Mouse (Mus musculus) heart, embryonic 11.5 days (tissue): ENCODE data around the gene Obscn. TPM values are rescaled to one million over a fixed set of nuclear protein-coding genes. Genes with fewer than 3 reads are reported as not detected.
A peak's percentile ranks its signal among the peaks of the same experiment; 100 is the strongest.

ENCODE experiments used
- ATAC-seq: fragments of 200-750 bp; cut with Nextera tagmentation; replicated peaks from 2 replicates; pipeline ENCODE4 v1.8.0; 2017; ENCODE audit warnings: moderate library complexity; ENCODE audit not compliant: insufficient number of reproducible peaks, low FRiP score, low TSS enrichment
- H3K27ac ChIP-seq: fragments of 300-500 bp; sonication (generic); 2 replicates; pipeline ENCODE4 v1.5.1; 2014; ENCODE audit warnings: mild to moderate bottlenecking, low read depth, low read length
- H3K27me3 ChIP-seq: fragments of 300-500 bp; sonication (generic); 2 replicates; pipeline ENCODE4 v1.6.1; 2014; ENCODE audit warnings: mild to moderate bottlenecking, low read length, mixed read lengths; ENCODE audit not compliant: control insufficient read depth, insufficient read depth
- H3K36me3 ChIP-seq: fragments of 300-500 bp; sonication (generic); 2 replicates; pipeline ENCODE4 v1.6.1; 2014; ENCODE audit warnings: mild to moderate bottlenecking, low read length, moderate library complexity, mixed read lengths; ENCODE audit not compliant: control insufficient read depth, insufficient read depth
- H3K4me1 ChIP-seq: fragments of 300-500 bp; sonication (generic); 2 replicates; pipeline ENCODE4 v1.6.1; 2014; ENCODE audit warnings: low read length; ENCODE audit not compliant: control insufficient read depth, insufficient read depth
- H3K4me2 ChIP-seq: fragments of 300-500 bp; sonication (generic); 2 replicates; pipeline ENCODE4 v1.6.1; 2014; ENCODE audit warnings: mild to moderate bottlenecking, moderate library complexity
- H3K4me3 ChIP-seq: fragments of 300-500 bp; sonication (generic); 2 replicates; pipeline ENCODE4 v1.5.1; 2014; ENCODE audit warnings: low read depth, low read length
- H3K9ac ChIP-seq: fragments of 300-500 bp; sonication (generic); 2 replicates; pipeline ENCODE4 v1.6.1; 2014; ENCODE audit warnings: mild to moderate bottlenecking, low read depth, low read length, moderate library complexity
- H3K9me3 ChIP-seq: fragments of 300-500 bp; sonication (generic); replicated peaks from 2 replicates; pipeline ENCODE4 v1.6.1; 2016; ENCODE audit warnings: low read length; ENCODE audit not compliant: control insufficient read depth
- WGBS: fragments of 180-500 bp; shearing (Covaris S2); extraction: QIAGEN DNeasy Blood & Tissue Kit; methylation state at CpG from one replicate; pipeline ENCODE4 v1.1.7; 2014; ENCODE audit not compliant: insufficient replicate concordance; 5-methylcytosine and 5-hydroxymethylcytosine counted together
- polyA plus RNA-seq: library from polyadenylated mRNA; unstranded; fragments of >200 nt; fragmentation: Nextera tagmentation; extraction: Ambion mirVana; gene quantifications from 2 replicates; pipeline ENCODE4 v1.2.1, GENCODE M21; 2014

Obscn gene
- polyA plus RNA-seq, 1 experiment from 2014 or later, result 39.3 TPM

- Histone ChIP-seq H3K27me3 (peaks cover 25% of the 10 kb centered on the region), H3K4me2 (no peak overlapping the region), H3K4me1 (peaks cover 15% of the 10 kb centered on the region), H3K4me3 (no peak overlapping the region), H3K9me3 (peaks cover 4% of the 10 kb centered on the region; the same call in 1 of the 2 replicates), H3K27ac (no peak overlapping the region), H3K9ac (no peak overlapping the region), H3K36me3 (no peaks in the 10 kb centered on the region)
- no peak for ATAC-seq
- WGBS, result 83% methylated on average over 7 of the region's 7 CpGs
These were observed 172.0 kb downstream of the Obscn start for GRCm38 (mm10) chr11:58964216-58964615.

- Histone ChIP-seq H3K36me3 (no peaks in the 10 kb centered on the region), H3K4me2 (no peak overlapping the region), H3K9ac (no peak overlapping the region), H3K4me3 (no peak overlapping the region), H3K27me3 (peaks cover 25% of the 10 kb centered on the region), H3K9me3 (peaks cover 4% of the 10 kb centered on the region; the same call in 1 of the 2 replicates), H3K4me1 (peaks cover 15% of the 10 kb centered on the region), H3K27ac (no peak overlapping the region)
- ATAC-seq, result no peak
- WGBS, result 29% methylated on average over 17 of the region's 17 CpGs
These were observed 172.7 kb downstream of the Obscn start for GRCm38 (mm10) chr11:58963543-58963942.

GRCm38 (mm10) chr11:58961364-58962177, 174.6 kb downstream of the Obscn start:
- Histone ChIP-seq H3K27me3 (peaks cover 25% of the 10 kb centered on the region), H3K9ac (no peak overlapping the region), H3K4me1 (peaks cover 22% of the 10 kb centered on the region), H3K27ac (no peak overlapping the region), H3K4me3 (no peak overlapping the region), H3K4me2 (peak overlapping the region; percentile 12; the same call in 1 of the 2 replicates), H3K36me3 (no peaks in the 10 kb centered on the region), H3K9me3 (peaks cover 4% of the 10 kb centered on the region; the same call in 1 of the 2 replicates)
- WGBS, result 53% methylated on average over 50 of the region's 50 CpGs
- no peak for ATAC-seq

GRCm38 (mm10) chr11:58959921-58960465, 176.2 kb downstream of the Obscn start:
- Histone ChIP-seq H3K9me3 (peaks cover 4% of the 10 kb centered on the region; the same call in 1 of the 2 replicates), H3K27me3 (peaks cover 25% of the 10 kb centered on the region), H3K4me3 (peak overlapping the region; percentile 52), H3K36me3 (no peaks in the 10 kb centered on the region), H3K9ac (peak overlapping the region; percentile 34; the same call in 1 of the 2 replicates), H3K4me2 (peak overlapping the region; percentile 91), H3K4me1 (peaks cover 24% of the 10 kb centered on the region), H3K27ac (no peak overlapping the region)
- 1% methylated on average over 40 of the region's 40 CpGs for WGBS
- peak; percentile 68 for ATAC-seq

- Histone ChIP-seq H3K9me3 (peaks cover 4% of the 10 kb centered on the region; the same call in 1 of the 2 replicates), H3K4me3 (peak overlapping the region; percentile 52), H3K27ac (no peak overlapping the region), H3K9ac (peak overlapping the region; percentile 34; the same call in 1 of the 2 replicates), H3K36me3 (no peaks in the 10 kb centered on the region), H3K4me1 (peaks cover 19% of the 10 kb centered on the region), H3K27me3 (peaks cover 25% of the 10 kb centered on the region), H3K4me2 (peak overlapping the region; percentile 91)
- WGBS, result 35% methylated on average over 15 of the region's 15 CpGs
- ATAC-seq, result no peak
These were observed 176.9 kb downstream of the Obscn start for GRCm38 (mm10) chr11:58959186-58959825.

- no peak overlapping the region for H3K4me3 ChIP-seq
- H3K9me3 ChIP-seq, result peaks cover 4% of the 10 kb centered on the region; the same call in 1 of the 2 replicates
- no peak for ATAC-seq
- peaks cover 18% of the 10 kb centered on the region for H3K27me3 ChIP-seq
- 83% methylated on average over 6 of the region's 6 CpGs for WGBS
- no peak overlapping the region for H3K4me2 ChIP-seq
- peaks cover 23% of the 10 kb centered on the region for H3K4me1 ChIP-seq
- H3K36me3 ChIP-seq, result no peaks in the 10 kb centered on the region
- no peak overlapping the region for H3K27ac ChIP-seq
- no peak overlapping the region for H3K9ac ChIP-seq
These were observed 177.7 kb downstream of the Obscn start for GRCm38 (mm10) chr11:58958536-58958935.

- Histone ChIP-seq H3K36me3 (no peaks in the 10 kb centered on the region), H3K9ac (peak overlapping the region; percentile 39; the same call in 1 of the 2 replicates), H3K4me1 (peaks cover 29% of the 10 kb centered on the region), H3K4me2 (peak overlapping the region; percentile 87), H3K27me3 (peaks cover 14% of the 10 kb centered on the region), H3K4me3 (no peak overlapping the region), H3K27ac (no peak overlapping the region), H3K9me3 (peaks cover 4% of the 10 kb centered on the region; the same call in 1 of the 2 replicates)
- WGBS, result 84% methylated on average over 5 of the region's 5 CpGs
- ATAC-seq, result no peak
These were observed 178.8 kb downstream of the Obscn start for GRCm38 (mm10) chr11:58957226-58957914.

- peak overlapping the region; percentile 99 for H3K27ac ChIP-seq
- H3K4me3 ChIP-seq, result peak overlapping the region; percentile 82
- ATAC-seq, result no peak
- no peaks in the 10 kb centered on the region for H3K9me3 ChIP-seq
- H3K36me3 ChIP-seq, result no peaks in the 10 kb centered on the region
- H3K4me1 ChIP-seq, result peaks cover 29% of the 10 kb centered on the region
- H3K9ac ChIP-seq, result peak overlapping the region; percentile 96
- H3K4me2 ChIP-seq, result peak overlapping the region; percentile 87
- H3K27me3 ChIP-seq, result peaks cover 10% of the 10 kb centered on the region
- WGBS, result 48% methylated on average over 8 of the region's 8 CpGs
These were observed 180.3 kb downstream of the Obscn start for GRCm38 (mm10) chr11:58955868-58956257.
